Mouse (Mus musculus) CH12.LX (cell line): ENCODE data around the gene Asic2.

Experiments
- CTCF ChIP-seq, 2 experiments: IDR thresholded peaks in 1 of 2; conservative IDR thresholded peaks in 1 of 2; 2 replicates each; pipeline ENCODE4 v1.5.1; 2011 to 2012; ENCODE audit warnings: low read depth in 2 of 2, low read length in 2 of 2, improper control_type of control experiment in 1 of 2, inconsistent platforms in 1 of 2, mild to moderate bottlenecking in 1 of 2, moderate library complexity in 1 of 2
- JUND ChIP-seq: conservative IDR thresholded peaks from 2 replicates; pipeline ENCODE4 v1.6.1; 2011; ENCODE audit warnings: low read depth, low read length, improper control_type of control experiment
- POLR2A ChIP-seq: IDR thresholded peaks from 2 replicates; pipeline ENCODE4 v1.6.1; 2011; ENCODE audit warnings: low read depth, mild to moderate bottlenecking, improper control_type of control experiment, low read length
- POLR2AphosphoS2 ChIP-seq: IDR thresholded peaks from 2 replicates; pipeline ENCODE4 v1.6.1; 2011; ENCODE audit warnings: low read depth, low read length, improper control_type of control experiment

DNA sequence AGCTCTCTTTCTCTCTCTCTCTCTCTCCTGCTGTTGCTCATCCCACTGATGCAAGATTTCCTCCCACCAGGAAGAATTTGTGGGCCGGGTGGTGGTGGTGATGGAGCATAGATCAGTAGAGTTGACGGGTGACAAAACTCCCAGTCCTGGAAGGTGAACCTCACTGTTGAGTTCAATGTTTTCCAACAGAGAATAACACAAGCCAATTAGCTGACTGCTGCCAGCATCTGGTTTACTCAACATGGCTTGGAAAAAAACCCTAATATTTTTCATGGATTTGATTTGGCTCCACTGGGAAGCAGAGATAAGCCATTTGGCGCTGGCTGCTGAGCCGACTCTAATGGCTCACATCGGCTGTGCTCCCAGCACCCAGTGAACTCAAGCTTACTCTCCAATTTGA lies 479.6 kb downstream of the Asic2 start:
- no peak for TF ChIP-seq POLR2A
- TF ChIP-seq POLR2AphosphoS2, result no peak
- no peak for TF ChIP-seq CTCF (conservative IDR thresholded peaks at IDR 0.05 in 1 of 2, IDR thresholded peaks at IDR 0.05 in 1 of 2; ENCODE audit: low read depth in 2 of 2, low read length in 2 of 2)
- TF ChIP-seq JUND, result no peak
